Mouse (Mus musculus): ENCODE measurements around the gene Galt.

- no peak for TF ChIP-seq CTCF (IDR thresholded peaks at IDR 0.05; ENCODE audit: borderline replicate concordance, insufficient read depth, low read depth, low read length)
- TF ChIP-seq POLR2A (IDR thresholded peaks at IDR 0.05; ENCODE audit: borderline replicate concordance, insufficient read depth, low read length) = no peak
Measured at GRCm38 (mm10) chr4:41705922-41706754, 48.9 kb upstream of the Galt start.

Data from cerebellum, adult 2 months (tissue).